Mouse (Mus musculus): Measurements from ENCODE around the gene Tbc1d2. TPM values are rescaled to one million over a fixed set of nuclear protein-coding genes. Genes with fewer than 3 reads are reported as not detected.
"Not testable (repeated sequence)": the region's sequence is repeated elsewhere in the genome, so short reads cannot be mapped to it uniquely, and the experiment has no call there.

Tbc1d2 gene
- polyA plus RNA-seq, 1 experiment from 2014 or later = 1.8 TPM

DNA sequence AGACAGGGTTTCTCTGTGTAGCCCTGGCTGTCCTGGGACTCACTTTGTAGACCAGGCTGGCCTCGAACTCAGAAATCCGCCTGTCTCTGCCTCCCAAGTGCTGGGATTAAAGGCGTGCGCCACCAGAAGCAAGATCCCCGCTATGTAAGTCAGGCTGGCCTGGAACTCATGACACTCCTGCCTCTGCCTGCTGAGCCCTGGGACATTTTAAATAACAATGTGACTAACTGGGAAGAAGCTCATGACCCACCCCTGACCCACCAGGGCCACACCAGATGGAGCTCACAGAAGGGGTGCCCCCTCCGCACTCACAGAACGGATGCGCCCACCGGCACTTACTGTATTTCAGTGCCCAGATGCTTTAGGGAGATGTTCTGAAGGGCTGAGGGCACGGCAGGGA is 12.8 kb downstream of the Tbc1d2 start:
- not testable (repeated sequence) for ATAC-seq (ENCODE audit: low read depth)

DNA sequence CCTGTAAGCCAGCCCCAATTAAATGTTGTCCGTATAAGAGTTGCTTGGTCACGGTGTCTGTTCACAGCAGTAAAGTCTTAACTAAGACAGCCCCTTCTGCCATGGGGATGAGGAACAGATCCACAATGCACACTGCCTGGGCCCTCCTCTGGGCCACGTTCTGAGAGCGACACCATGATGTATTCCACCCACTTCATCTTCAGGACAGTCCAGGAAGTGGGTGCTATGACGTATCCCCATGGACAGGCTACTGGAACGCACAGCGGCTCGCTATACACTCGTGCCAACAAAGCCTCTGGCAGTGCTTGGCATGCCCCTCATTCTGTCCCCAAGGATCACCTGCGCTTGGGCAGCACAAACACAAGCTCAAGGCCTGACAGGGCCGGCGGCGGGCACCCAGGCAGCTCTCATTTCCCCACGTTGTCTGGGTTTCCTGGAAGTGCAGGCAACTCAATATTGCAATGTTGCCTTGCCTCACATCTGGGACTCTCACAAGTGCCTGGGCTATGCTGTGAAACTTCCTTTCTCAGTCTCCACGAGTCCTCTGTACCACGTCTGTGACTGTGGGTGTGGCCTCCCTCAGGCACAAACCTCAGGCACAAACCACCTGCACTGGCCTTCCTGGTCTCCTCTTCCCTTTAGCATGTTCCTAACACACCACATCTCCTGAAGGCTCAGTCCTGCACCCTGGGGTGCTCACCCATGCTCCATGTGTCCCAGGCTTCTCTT is 14.1 kb downstream of the Tbc1d2 start:
- H3K27me3 ChIP-seq (replicated peaks; ENCODE audit: control insufficient read depth, insufficient read depth, low read length) = no peaks in the 10 kb centered on the region
- H3K9me3 ChIP-seq (ENCODE audit: control insufficient read depth, low read length) = no peaks in the 10 kb centered on the region
- DNase-seq (ENCODE audit: low spot score) = no peak
- H3K27ac ChIP-seq (replicated peaks; ENCODE audit: low read depth, low read length) = no peak overlapping the region
- H3K36me3 ChIP-seq (ENCODE audit: control insufficient read depth, insufficient read depth, low read length) = no peaks in the 10 kb centered on the region
- WGBS = 82% methylated on average over 16 of the region's 16 CpGs
- no peak overlapping the region for H3K4me3 ChIP-seq (ENCODE audit: low read depth, low read length)
- no peak overlapping the region for H3K9ac ChIP-seq (ENCODE audit: low read depth, low read length)
- ATAC-seq (ENCODE audit: low read depth) = no peak
- no peaks in the 10 kb centered on the region for H3K4me1 ChIP-seq (ENCODE audit: control insufficient read depth, insufficient read depth, low read length)
- no peak overlapping the region for H3K4me2 ChIP-seq (ENCODE audit: low read depth, low read length)

More for the DNA sequence above, 12.8 kb downstream of the Tbc1d2 start:
- H3K9ac ChIP-seq (ENCODE audit: low read depth, low read length); DNase-seq (ENCODE audit: low spot score); H3K4me1 ChIP-seq (ENCODE audit: control insufficient read depth, insufficient read depth, low read length); H3K4me3 ChIP-seq (ENCODE audit: low read depth, low read length); H3K27ac ChIP-seq (replicated peaks; ENCODE audit: low read depth, low read length); H3K27me3 ChIP-seq (replicated peaks; ENCODE audit: control insufficient read depth, insufficient read depth, low read length); H3K36me3 ChIP-seq (ENCODE audit: control insufficient read depth, insufficient read depth, low read length); H3K4me2 ChIP-seq (ENCODE audit: low read depth, low read length); H3K9me3 ChIP-seq (ENCODE audit: control insufficient read depth, low read length): not testable (repeated sequence)
- 92% methylated on average over 10 of the region's 10 CpGs for WGBS

DNA sequence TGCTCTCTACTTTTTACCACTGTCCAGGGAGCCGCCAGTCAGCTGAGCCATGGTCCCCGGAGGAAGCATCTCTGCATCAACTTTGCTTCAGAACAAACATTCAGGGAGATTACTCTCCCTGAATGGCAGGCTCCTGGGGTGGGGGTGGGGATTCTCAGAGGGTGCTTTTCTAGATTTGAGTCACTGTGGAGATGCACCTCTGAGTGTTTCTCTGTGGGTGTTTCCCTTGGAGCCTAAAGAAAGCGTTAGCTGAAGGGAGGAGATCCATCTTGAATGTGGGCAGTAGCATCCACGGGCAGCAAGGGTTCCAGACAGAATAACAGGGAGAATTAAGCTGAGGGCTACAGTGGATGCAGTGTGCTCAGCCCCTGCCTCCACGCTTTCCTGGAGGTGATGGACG is 15.1 kb downstream of the Tbc1d2 start:
- WGBS = 65% methylated on average over 6 of the region's 6 CpGs
- no peaks in the 10 kb centered on the region for H3K27me3 ChIP-seq (replicated peaks; ENCODE audit: control insufficient read depth, insufficient read depth, low read length)
- no peak overlapping the region for H3K9ac ChIP-seq (ENCODE audit: low read depth, low read length)
- H3K36me3 ChIP-seq (ENCODE audit: control insufficient read depth, insufficient read depth, low read length) = no peaks in the 10 kb centered on the region
- no peak overlapping the region for H3K4me3 ChIP-seq (ENCODE audit: low read depth, low read length)
- H3K4me2 ChIP-seq (ENCODE audit: low read depth, low read length) = no peak overlapping the region
- H3K27ac ChIP-seq (replicated peaks; ENCODE audit: low read depth, low read length) = no peak overlapping the region
- DNase-seq (ENCODE audit: low spot score) (no peak), ATAC-seq (ENCODE audit: low read depth) (no peak)
- H3K4me1 ChIP-seq (ENCODE audit: control insufficient read depth, insufficient read depth, low read length) = no peaks in the 10 kb centered on the region
- H3K9me3 ChIP-seq (ENCODE audit: control insufficient read depth, low read length) = no peaks in the 10 kb centered on the region

DNA sequence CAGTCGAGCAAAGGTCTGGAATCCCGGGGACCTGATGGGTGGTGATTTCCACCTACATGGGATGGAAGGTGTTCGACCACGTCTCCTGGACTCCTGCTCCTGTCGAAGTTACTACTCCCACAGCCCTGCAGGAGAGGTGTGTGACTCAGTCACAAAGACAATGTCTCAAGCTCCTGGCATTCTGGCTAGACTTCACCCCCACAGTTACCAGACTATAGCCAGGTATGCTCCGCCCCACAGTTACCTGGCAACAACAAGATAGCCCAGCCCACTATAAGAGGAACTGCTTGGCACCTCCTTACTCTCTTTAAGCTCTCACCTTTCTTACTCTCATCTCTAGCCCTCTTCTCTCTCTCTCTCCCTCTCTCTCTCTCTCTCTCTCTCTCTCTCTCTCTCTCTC is 16.4 kb downstream of the Tbc1d2 start:
- not testable (repeated sequence) for DNase-seq (ENCODE audit: low spot score); H3K9me3 ChIP-seq (ENCODE audit: control insufficient read depth, low read length); H3K4me1 ChIP-seq (ENCODE audit: control insufficient read depth, insufficient read depth, low read length); H3K27ac ChIP-seq (replicated peaks; ENCODE audit: low read depth, low read length); H3K36me3 ChIP-seq (ENCODE audit: control insufficient read depth, insufficient read depth, low read length); H3K4me2 ChIP-seq (ENCODE audit: low read depth, low read length); H3K9ac ChIP-seq (ENCODE audit: low read depth, low read length); H3K4me3 ChIP-seq (ENCODE audit: low read depth, low read length); ATAC-seq (ENCODE audit: low read depth); H3K27me3 ChIP-seq (replicated peaks; ENCODE audit: control insufficient read depth, insufficient read depth, low read length)
- WGBS = 63% methylated on average over 5 of the region's 6 CpGs

DNA sequence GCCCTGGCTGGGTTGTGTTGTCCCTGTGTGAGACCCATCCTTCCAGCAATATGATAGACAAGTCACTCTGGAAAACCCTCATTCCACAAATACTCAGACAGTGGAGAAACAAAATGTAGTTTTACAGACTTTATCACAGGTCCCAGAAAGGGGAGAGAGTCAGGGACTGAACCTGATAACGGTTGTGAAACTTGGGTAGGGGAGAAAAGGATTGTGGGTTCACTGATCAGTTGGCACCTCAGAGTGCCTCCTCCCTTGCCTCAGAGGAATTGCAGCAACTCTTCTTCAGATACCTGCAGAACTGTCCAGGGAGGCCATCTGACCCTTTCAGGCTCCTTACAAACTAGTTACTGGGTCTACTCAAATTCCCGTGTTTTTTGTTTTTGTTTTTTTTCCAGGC is 17.5 kb downstream of the Tbc1d2 start:
- no peak overlapping the region for H3K27ac ChIP-seq (replicated peaks; ENCODE audit: low read depth, low read length)
- H3K4me1 ChIP-seq (ENCODE audit: control insufficient read depth, insufficient read depth, low read length) = no peaks in the 10 kb centered on the region
- no peaks in the 10 kb centered on the region for H3K9me3 ChIP-seq (ENCODE audit: control insufficient read depth, low read length)
- no peaks in the 10 kb centered on the region for H3K36me3 ChIP-seq (ENCODE audit: control insufficient read depth, insufficient read depth, low read length)
- H3K4me2 ChIP-seq (ENCODE audit: low read depth, low read length) = no peak overlapping the region
- H3K9ac ChIP-seq (ENCODE audit: low read depth, low read length) = no peak overlapping the region
- H3K27me3 ChIP-seq (replicated peaks; ENCODE audit: control insufficient read depth, insufficient read depth, low read length) = no peaks in the 10 kb centered on the region
- WGBS = 57% methylated on average over 2 of the region's 2 CpGs
- ATAC-seq (ENCODE audit: low read depth) = no peak
- DNase-seq (ENCODE audit: low spot score) = no peak
- no peak overlapping the region for H3K4me3 ChIP-seq (ENCODE audit: low read depth, low read length)

DNA sequence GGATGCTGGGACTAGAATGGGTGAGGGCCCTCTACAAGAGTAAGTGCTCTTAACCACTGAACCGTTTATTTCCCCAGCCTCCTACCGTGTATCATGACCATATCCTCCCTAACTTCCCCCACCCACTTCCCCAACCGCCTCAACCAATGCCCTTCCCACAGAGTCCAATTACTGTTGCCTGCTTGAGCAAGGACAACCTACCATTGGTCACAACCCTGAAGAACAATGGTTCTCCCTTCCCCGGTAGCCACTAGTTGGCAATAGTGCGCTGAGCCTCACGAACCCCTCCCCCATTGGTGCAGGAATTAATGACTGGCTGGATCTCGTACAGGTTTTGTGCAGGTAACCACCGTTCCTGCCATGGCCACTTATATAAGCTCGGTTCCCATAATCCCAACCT is 19.6 kb downstream of the Tbc1d2 start:
- Histone ChIP-seq H3K4me3 (ENCODE audit: low read depth, low read length) (no peak overlapping the region), H3K9ac (ENCODE audit: low read depth, low read length) (no peak overlapping the region), H3K9me3 (ENCODE audit: control insufficient read depth, low read length) (no peaks in the 10 kb centered on the region), H3K27ac (replicated peaks; ENCODE audit: low read depth, low read length) (no peak overlapping the region), H3K4me1 (ENCODE audit: control insufficient read depth, insufficient read depth, low read length) (no peaks in the 10 kb centered on the region), H3K4me2 (ENCODE audit: low read depth, low read length) (no peak overlapping the region), H3K27me3 (replicated peaks; ENCODE audit: control insufficient read depth, insufficient read depth, low read length) (no peaks in the 10 kb centered on the region), H3K36me3 (ENCODE audit: control insufficient read depth, insufficient read depth, low read length) (no peaks in the 10 kb centered on the region)
- no peak for ATAC-seq (ENCODE audit: low read depth)
- 55% methylated on average over 9 of the region's 9 CpGs for WGBS
- no peak for DNase-seq (ENCODE audit: low spot score)

DNA sequence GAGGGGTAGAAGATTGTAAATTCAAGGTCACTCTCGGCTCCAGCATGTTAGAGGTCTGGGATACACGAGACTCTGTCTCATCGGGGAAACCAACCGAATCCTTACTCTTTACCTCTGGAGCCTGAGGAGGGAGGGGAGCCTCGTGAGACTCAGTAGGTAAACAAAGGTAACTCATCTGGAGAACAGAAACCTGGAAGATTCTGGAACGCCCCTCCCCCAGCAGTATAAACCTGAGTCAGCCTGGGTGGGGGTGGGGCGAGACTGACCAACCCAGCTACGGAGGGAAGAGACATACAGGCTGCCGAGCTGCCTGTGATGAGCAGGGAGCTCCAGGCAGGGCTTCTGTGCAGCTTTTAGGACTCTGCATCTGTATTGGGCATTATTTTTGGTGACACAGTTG is 21.1 kb downstream of the Tbc1d2 start:
- no peak overlapping the region for H3K9ac ChIP-seq (ENCODE audit: low read depth, low read length)
- ATAC-seq (ENCODE audit: low read depth) = no peak
- H3K4me2 ChIP-seq (ENCODE audit: low read depth, low read length) = no peak overlapping the region
- H3K4me1 ChIP-seq (ENCODE audit: control insufficient read depth, insufficient read depth, low read length) = no peaks in the 10 kb centered on the region
- H3K27me3 ChIP-seq (replicated peaks; ENCODE audit: control insufficient read depth, insufficient read depth, low read length) = no peaks in the 10 kb centered on the region
- no peak for DNase-seq (ENCODE audit: low spot score)
- no peak overlapping the region for H3K27ac ChIP-seq (replicated peaks; ENCODE audit: low read depth, low read length)
- H3K9me3 ChIP-seq (ENCODE audit: control insufficient read depth, low read length) = no peaks in the 10 kb centered on the region
- no peaks in the 10 kb centered on the region for H3K36me3 ChIP-seq (ENCODE audit: control insufficient read depth, insufficient read depth, low read length)
- H3K4me3 ChIP-seq (ENCODE audit: low read depth, low read length) = no peak overlapping the region
- 35% methylated on average over 9 of the region's 9 CpGs for WGBS

DNA sequence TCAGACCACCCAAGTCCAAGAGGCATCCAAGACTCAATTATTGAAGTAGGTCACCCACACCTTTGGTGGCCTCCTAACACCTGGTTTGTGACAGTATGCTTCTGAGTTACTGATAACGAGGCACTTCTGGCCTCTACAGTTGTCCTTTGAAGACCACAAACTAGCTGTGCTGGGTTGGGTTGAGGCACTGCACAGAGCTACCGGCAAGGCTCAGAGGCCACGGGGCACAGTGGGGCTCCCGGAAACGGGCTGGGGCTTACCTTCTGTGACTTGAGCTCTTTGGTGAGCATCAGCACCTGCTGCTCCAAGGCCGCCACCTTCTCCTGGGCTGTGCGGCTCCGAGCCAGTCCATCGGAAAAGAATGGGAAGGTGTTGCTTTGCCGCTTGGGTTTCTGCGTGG is 21.9 kb downstream of the Tbc1d2 start:
- H3K27ac ChIP-seq (replicated peaks; ENCODE audit: low read depth, low read length) = no peak overlapping the region
- ATAC-seq (ENCODE audit: low read depth) = no peak
- no peak overlapping the region for H3K4me2 ChIP-seq (ENCODE audit: low read depth, low read length)
- no peaks in the 10 kb centered on the region for H3K9me3 ChIP-seq (ENCODE audit: control insufficient read depth, low read length)
- no peaks in the 10 kb centered on the region for H3K4me1 ChIP-seq (ENCODE audit: control insufficient read depth, insufficient read depth, low read length)
- H3K27me3 ChIP-seq (replicated peaks; ENCODE audit: control insufficient read depth, insufficient read depth, low read length) = no peaks in the 10 kb centered on the region
- no peak overlapping the region for H3K9ac ChIP-seq (ENCODE audit: low read depth, low read length)
- H3K36me3 ChIP-seq (ENCODE audit: control insufficient read depth, insufficient read depth, low read length) = no peaks in the 10 kb centered on the region
- 80% methylated on average over 11 of the region's 11 CpGs for WGBS
- no peak for DNase-seq (ENCODE audit: low spot score)
- no peak overlapping the region for H3K4me3 ChIP-seq (ENCODE audit: low read depth, low read length)

DNA sequence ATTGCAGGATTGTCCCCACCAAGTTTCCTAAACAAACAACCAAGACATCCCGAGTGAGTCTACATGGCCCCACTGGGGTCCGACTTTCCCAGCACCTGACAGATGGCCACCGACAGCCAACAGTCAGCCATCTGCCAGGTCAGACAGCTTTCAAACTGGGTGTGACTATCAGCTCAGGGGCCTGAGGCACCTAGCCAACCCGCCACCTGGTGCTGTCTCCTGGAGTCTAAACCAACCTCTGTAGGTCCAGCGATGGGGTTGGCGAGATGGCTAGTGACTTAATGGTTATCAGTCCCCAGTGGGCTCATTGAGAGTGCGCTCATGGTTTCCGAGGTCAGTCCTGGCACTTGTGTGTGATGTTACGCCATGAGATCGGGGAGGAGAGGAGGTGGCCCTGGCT is 24.9 kb downstream of the Tbc1d2 start:
- no peaks in the 10 kb centered on the region for H3K4me1 ChIP-seq (ENCODE audit: control insufficient read depth, insufficient read depth, low read length)
- 84% methylated on average over 10 of the region's 10 CpGs for WGBS
- no peaks in the 10 kb centered on the region for H3K27me3 ChIP-seq (replicated peaks; ENCODE audit: control insufficient read depth, insufficient read depth, low read length)
- H3K9ac ChIP-seq (ENCODE audit: low read depth, low read length) = no peak overlapping the region
- no peak overlapping the region for H3K27ac ChIP-seq (replicated peaks; ENCODE audit: low read depth, low read length)
- H3K4me2 ChIP-seq (ENCODE audit: low read depth, low read length) = no peak overlapping the region
- DNase-seq (ENCODE audit: low spot score) (no peak), ATAC-seq (ENCODE audit: low read depth) (no peak)
- H3K9me3 ChIP-seq (ENCODE audit: control insufficient read depth, low read length) = no peaks in the 10 kb centered on the region
- no peaks in the 10 kb centered on the region for H3K36me3 ChIP-seq (ENCODE audit: control insufficient read depth, insufficient read depth, low read length)
- no peak overlapping the region for H3K4me3 ChIP-seq (ENCODE audit: low read depth, low read length)
